Mouse (Mus musculus) hindbrain, embryonic 10.5 days (tissue): ENCODE measurements at regions not wholly inside any gene's neighbourhood (a gene's known extent, or its start where the extent isn't known, plus 50 kb on each side); places are given as distances from the start of the nearest gene placed in this dataset.
A peak's percentile ranks its signal among the peaks of the same experiment; 100 is the strongest.

Experiments used
- DNase-seq: peaks from one replicate; pipeline ENCODE4 v3.0.0-alpha.2; 2017; ENCODE audit warnings: low spot score
- H3K27ac ChIP-seq: fragments of 300-500 bp; sonication (generic); 2 replicates; pipeline ENCODE4 v1.5.1; 2016; ENCODE audit warnings: mild to moderate bottlenecking, moderate library complexity
- H3K27me3 ChIP-seq: fragments of 300-500 bp; sonication (generic); 2 replicates; pipeline ENCODE4 v1.6.1; 2016; ENCODE audit warnings: mild to moderate bottlenecking; ENCODE audit not compliant: poor library complexity, insufficient read depth, severe bottlenecking
- H3K36me3 ChIP-seq: fragments of 300-500 bp; sonication (generic); 2 replicates; pipeline ENCODE4 v1.6.1; 2016; ENCODE audit warnings: mild to moderate bottlenecking, moderate library complexity
- H3K4me1 ChIP-seq: fragments of 300-500 bp; sonication (generic); replicated peaks from 2 replicates; pipeline ENCODE4 v1.6.1; 2016; ENCODE audit warnings: mild to moderate bottlenecking
- H3K4me3 ChIP-seq: fragments of 300-500 bp; sonication (generic); 2 replicates; pipeline ENCODE4 v1.5.1; 2016; ENCODE audit warnings: mild to moderate bottlenecking, moderate library complexity
- H3K9me3 ChIP-seq: fragments of 300-500 bp; sonication (generic); 2 replicates; pipeline ENCODE4 v1.6.1; 2016; ENCODE audit warnings: mild to moderate bottlenecking, moderate library complexity
- WGBS: fragments of 180-500 bp; shearing (Covaris S2); methylation state at CpG from one replicate; pipeline ENCODE4 v1.1.7; 2016; 5-methylcytosine and 5-hydroxymethylcytosine counted together

DNA sequence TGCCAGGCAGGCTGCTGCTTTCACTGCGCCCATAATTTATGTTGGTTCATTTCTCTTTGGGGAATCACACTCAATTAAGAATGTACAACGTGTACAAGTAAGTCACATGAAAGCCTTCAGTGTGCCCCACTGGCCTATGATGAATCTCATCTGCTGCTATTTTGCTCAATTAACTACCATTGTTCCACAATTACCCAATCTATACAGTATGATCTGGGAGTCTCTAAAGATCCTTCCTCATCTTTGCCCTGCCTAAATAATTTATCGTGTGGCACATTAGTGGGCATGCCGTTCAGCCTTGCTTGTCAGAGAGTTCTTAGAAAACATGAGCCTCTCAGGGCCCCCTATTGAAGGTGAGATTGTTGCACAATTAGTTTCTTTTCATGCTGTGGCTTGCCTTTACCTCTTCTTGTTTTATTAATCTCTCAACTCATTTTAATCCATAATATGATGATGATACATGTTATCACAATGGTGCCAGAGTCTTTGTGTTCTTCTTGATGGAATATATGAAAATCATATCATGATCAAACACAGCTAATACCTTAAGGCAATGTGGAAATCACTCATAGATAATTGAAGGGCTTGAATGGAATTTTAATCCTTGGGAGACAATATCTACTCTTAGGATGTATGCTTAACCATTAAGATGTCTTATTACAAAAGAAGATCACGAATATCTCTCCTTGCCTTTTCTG lies 113.3 kb downstream of the 1190002N15Rik start:
- no peak for DNase-seq
- Histone ChIP-seq H3K27me3 (no peaks in the 10 kb centered on the region), H3K4me3 (no peak overlapping the region), H3K36me3 (no peaks in the 10 kb centered on the region), H3K27ac (no peak overlapping the region), H3K4me1 (0 out of 2 replicates have a peak, but pooled peaks cover 3% of the 10 kb centered on the region), H3K9me3 (no peaks in the 10 kb centered on the region)
- 86% methylated on average over 5 of the region's 5 CpGs for WGBS

- H3K4me1 ChIP-seq = peaks cover 8% of the 10 kb centered on the region
- no peaks in the 10 kb centered on the region for H3K9me3 ChIP-seq
- no peaks in the 10 kb centered on the region for H3K27me3 ChIP-seq
- peak overlapping the region; percentile 69 for H3K27ac ChIP-seq
- no peaks in the 10 kb centered on the region for H3K36me3 ChIP-seq
- 78% methylated on average over 8 of the region's 8 CpGs for WGBS
- no peak overlapping the region for H3K4me3 ChIP-seq
- DNase-seq = no peak
Observed at GRCm38 (mm10) chr9:94410546-94410945, 127.3 kb downstream of the 1190002N15Rik start.

DNA sequence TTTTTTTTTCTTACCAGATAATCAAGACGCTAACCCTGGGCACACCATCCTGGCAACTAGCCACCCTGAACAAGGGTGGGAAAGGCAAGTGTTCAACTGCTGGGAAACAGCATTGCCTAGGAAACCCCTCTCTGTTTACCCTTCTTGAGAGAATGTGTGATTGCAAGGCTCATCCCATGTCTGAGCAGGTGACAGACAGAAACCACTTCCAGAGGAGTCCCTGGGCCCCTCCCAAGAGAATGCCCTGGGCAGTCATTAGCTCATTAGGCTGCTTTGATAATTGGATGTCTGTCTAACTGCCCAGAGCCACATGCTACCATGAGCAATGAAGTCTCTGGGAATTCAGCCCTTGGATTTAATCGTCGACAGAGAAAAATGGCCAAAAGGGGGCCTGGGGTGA lies 127.8 kb downstream of the 1190002N15Rik start:
- Histone ChIP-seq H3K27ac (no peak overlapping the region), H3K4me1 (peaks cover 8% of the 10 kb centered on the region), H3K9me3 (no peaks in the 10 kb centered on the region), H3K36me3 (no peaks in the 10 kb centered on the region), H3K27me3 (no peaks in the 10 kb centered on the region), H3K4me3 (no peak overlapping the region)
- 53% methylated on average over 3 of the region's 3 CpGs for WGBS
- peak; percentile 34 for DNase-seq

DNA sequence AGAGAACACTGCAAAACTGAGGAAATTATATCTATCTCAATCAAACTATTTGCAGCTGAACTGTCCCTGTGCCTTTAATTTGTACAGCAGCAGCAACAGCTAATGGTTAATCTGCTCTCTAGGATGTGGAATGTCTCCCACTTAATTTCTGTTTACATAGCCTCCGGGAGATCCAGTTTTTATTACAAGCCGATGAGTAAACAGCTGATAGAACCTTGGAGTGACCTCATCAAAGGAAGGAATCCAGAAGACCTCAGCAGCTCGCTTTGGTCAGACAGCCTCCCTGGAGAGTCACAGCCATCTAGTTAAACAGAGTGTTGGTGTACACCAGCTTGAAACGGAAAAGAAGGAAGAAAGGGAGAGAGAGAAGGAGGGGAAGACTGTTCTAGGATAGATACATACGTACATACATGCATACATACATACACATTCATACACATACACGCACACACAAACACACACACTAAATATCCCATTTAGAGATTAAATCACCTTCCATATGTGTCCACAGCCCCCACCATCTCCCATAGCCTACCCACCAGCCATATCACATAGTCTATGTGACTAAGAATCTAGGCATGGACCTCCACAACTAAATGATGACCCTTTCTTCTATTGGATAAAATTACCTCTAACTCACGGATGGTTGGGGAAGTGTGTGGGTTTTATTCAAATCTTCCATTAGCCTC lies 129.1 kb downstream of the 1190002N15Rik start:
- Histone ChIP-seq H3K36me3 (no peaks in the 10 kb centered on the region), H3K27ac (no peak overlapping the region), H3K4me3 (no peak overlapping the region), H3K9me3 (no peaks in the 10 kb centered on the region), H3K27me3 (no peaks in the 10 kb centered on the region), H3K4me1 (peaks cover 8% of the 10 kb centered on the region)
- DNase-seq = no peak
- WGBS = 62% methylated on average over 7 of the region's 7 CpGs

GRCm38 (mm10) chr9:94407671-94408070 lies 130.2 kb downstream of the 1190002N15Rik start:
- WGBS = 94% methylated on average over 10 of the region's 10 CpGs
- Histone ChIP-seq H3K4me1 (peaks cover 8% of the 10 kb centered on the region), H3K27ac (no peak overlapping the region), H3K36me3 (no peaks in the 10 kb centered on the region), H3K4me3 (no peak overlapping the region), H3K9me3 (no peaks in the 10 kb centered on the region), H3K27me3 (no peaks in the 10 kb centered on the region)
- DNase-seq = no peak

GRCm38 (mm10) chr9:94404551-94404950 lies 133.3 kb downstream of the 1190002N15Rik start:
- H3K4me3 ChIP-seq = no peak overlapping the region
- H3K27me3 ChIP-seq = no peaks in the 10 kb centered on the region
- 82% methylated on average over 6 of the region's 6 CpGs for WGBS
- DNase-seq = no peak
- H3K9me3 ChIP-seq = no peaks in the 10 kb centered on the region
- no peak overlapping the region for H3K27ac ChIP-seq
- peaks cover 4% of the 10 kb centered on the region; the same call in 1 of the 2 replicates for H3K4me1 ChIP-seq
- H3K36me3 ChIP-seq = no peaks in the 10 kb centered on the region

- H3K9me3 ChIP-seq = no peaks in the 10 kb centered on the region
- no peaks in the 10 kb centered on the region for H3K4me1 ChIP-seq
- no peak overlapping the region for H3K4me3 ChIP-seq
- no peaks in the 10 kb centered on the region for H3K27me3 ChIP-seq
- DNase-seq = no peak
- WGBS = 96% methylated on average over 1 of the region's 1 CpGs
- H3K27ac ChIP-seq = no peak overlapping the region
- H3K36me3 ChIP-seq = no peaks in the 10 kb centered on the region
Observed at GRCm38 (mm10) chr9:94400596-94400995, 137.3 kb downstream of the 1190002N15Rik start.

DNA sequence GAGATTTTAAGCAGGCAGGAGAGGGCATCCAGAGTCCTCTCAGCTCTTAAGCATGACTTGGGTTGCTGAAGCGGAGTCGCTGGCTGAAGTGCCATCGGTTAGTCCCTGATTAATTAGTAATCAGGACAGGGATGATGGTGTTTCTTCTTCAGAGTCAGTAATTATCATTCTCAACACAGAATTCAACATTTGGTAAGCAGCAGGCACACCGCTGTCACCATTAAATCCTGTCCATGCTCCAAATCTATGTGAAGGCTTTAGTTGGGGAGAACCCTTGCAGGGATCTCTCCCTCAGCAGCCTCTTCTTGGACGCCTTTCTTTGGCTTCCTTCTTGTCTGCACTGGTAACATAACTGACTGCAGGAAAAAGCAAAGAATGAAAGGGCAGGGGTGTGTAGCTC lies 142.7 kb downstream of the 1190002N15Rik start:
- DNase-seq = no peak
- no peak overlapping the region; the same call in 1 of the 2 replicates for H3K27ac ChIP-seq
- H3K36me3 ChIP-seq = no peaks in the 10 kb centered on the region
- H3K4me3 ChIP-seq = no peak overlapping the region
- H3K9me3 ChIP-seq = no peaks in the 10 kb centered on the region
- no peaks in the 10 kb centered on the region for H3K27me3 ChIP-seq
- no peaks in the 10 kb centered on the region for H3K4me1 ChIP-seq
- 79% methylated on average over 5 of the region's 5 CpGs for WGBS

GRCm38 (mm10) chr9:94386190-94386589 lies 151.7 kb downstream of the 1190002N15Rik start:
- Histone ChIP-seq H3K27ac (no peak overlapping the region), H3K36me3 (no peaks in the 10 kb centered on the region), H3K9me3 (no peaks in the 10 kb centered on the region), H3K4me1 (no peaks in the 10 kb centered on the region), H3K27me3 (no peaks in the 10 kb centered on the region), H3K4me3 (no peak overlapping the region)
- no peak for DNase-seq

- WGBS = 88% methylated on average over 2 of the region's 2 CpGs
- Histone ChIP-seq H3K9me3 (no peaks in the 10 kb centered on the region), H3K4me3 (no peak overlapping the region), H3K4me1 (peaks cover 6% of the 10 kb centered on the region; the same call in 1 of the 2 replicates), H3K36me3 (no peaks in the 10 kb centered on the region), H3K27me3 (no peaks in the 10 kb centered on the region), H3K27ac (no peak overlapping the region)
- DNase-seq = no peak
Observed at GRCm38 (mm10) chr9:94382293-94382692, 155.6 kb downstream of the 1190002N15Rik start.

GRCm38 (mm10) chr9:94378835-94379234 lies 159.0 kb downstream of the 1190002N15Rik start:
- H3K27ac ChIP-seq = 0 out of 2 replicates have a peak overlapping the region, but pooled peaks have one; percentile 16
- WGBS = 74% methylated on average over 5 of the region's 5 CpGs
- no peaks in the 10 kb centered on the region for H3K9me3 ChIP-seq
- H3K36me3 ChIP-seq = no peaks in the 10 kb centered on the region
- H3K4me3 ChIP-seq = no peak overlapping the region
- H3K27me3 ChIP-seq = no peaks in the 10 kb centered on the region
- DNase-seq = no peak
- H3K4me1 ChIP-seq = peaks cover 9% of the 10 kb centered on the region; the same call in 1 of the 2 replicates

DNA sequence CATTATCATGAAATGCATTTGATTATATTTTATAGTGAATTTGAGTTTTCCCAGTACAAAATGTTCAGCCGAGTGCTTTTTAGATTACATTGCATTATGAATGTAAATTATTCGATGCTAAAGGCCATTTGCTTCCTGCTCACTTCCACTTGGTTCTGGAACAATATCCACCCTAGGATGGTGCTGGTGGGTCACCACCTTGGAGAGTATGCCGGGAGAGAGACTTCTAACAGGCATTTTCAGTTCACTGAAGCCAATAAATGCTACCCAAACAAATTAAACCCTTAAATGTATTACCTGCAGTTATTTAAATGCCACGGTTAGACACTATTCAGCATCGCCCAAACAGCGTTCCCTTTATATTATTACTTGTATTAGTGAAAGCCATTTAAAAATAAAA lies 159.6 kb downstream of the 1190002N15Rik start:
- H3K4me3 ChIP-seq = no peak overlapping the region
- H3K27ac ChIP-seq = 0 out of 2 replicates have a peak overlapping the region, but pooled peaks have one; percentile 12
- WGBS = 87% methylated on average over 6 of the region's 6 CpGs
- H3K27me3 ChIP-seq = no peaks in the 10 kb centered on the region
- no peaks in the 10 kb centered on the region for H3K36me3 ChIP-seq
- H3K4me1 ChIP-seq = peaks cover 9% of the 10 kb centered on the region; the same call in 1 of the 2 replicates
- H3K9me3 ChIP-seq = no peaks in the 10 kb centered on the region
- DNase-seq = no peak

GRCm38 (mm10) chr9:94377346-94378039 lies 160.4 kb downstream of the 1190002N15Rik start:
- H3K27ac ChIP-seq = peak overlapping the region; percentile 74
- no peak overlapping the region for H3K4me3 ChIP-seq
- WGBS = 53% methylated on average over 7 of the region's 7 CpGs
- no peak for DNase-seq
- H3K4me1 ChIP-seq = peaks cover 9% of the 10 kb centered on the region; the same call in 1 of the 2 replicates
- H3K9me3 ChIP-seq = no peaks in the 10 kb centered on the region
- no peaks in the 10 kb centered on the region for H3K36me3 ChIP-seq
- H3K27me3 ChIP-seq = no peaks in the 10 kb centered on the region
